Mouse (Mus musculus): ENCODE results near the gene Gclm.
"Not testable (repeated sequence)": the region's sequence is repeated elsewhere in the genome, so short reads cannot be mapped to it uniquely, and the experiment has no call there.

The Gclm gene

DNA sequence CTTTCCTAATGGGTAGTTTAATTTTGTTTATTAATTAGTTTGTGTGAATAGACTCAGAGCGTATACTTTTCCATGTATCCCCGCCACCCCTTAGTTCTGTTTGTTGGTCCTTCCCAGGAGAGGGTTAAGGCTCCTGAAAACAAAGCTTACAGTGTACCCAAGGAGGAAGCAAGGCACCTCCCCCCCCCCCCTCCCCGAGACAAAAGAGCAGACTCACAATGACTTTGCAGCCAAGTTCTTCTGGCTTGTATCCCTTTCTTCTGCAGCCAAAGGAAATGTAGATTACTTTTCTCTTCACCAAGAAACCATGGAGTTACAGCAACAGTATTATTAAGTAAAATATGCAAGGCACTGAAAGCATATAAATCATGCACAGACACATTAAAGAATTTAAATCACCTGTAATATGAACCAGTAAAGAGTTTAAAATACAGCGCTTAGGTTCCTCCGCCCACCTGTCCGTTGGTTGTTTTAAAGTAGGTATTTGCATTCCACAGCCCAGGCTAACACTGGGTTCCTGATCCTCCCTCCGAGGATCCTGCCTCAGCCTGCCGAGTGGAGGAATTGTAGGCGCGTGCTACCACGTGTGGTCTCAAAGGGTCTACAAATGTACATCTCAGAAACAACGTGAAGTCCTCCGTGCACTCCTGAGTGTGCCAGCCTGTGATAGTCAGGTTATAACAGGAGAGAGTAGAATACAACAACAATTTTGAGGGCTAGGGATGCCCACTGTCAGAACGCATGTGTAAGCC, 1.8 kb upstream of the Gclm start:
- DNase-seq, result no peak

DNA sequence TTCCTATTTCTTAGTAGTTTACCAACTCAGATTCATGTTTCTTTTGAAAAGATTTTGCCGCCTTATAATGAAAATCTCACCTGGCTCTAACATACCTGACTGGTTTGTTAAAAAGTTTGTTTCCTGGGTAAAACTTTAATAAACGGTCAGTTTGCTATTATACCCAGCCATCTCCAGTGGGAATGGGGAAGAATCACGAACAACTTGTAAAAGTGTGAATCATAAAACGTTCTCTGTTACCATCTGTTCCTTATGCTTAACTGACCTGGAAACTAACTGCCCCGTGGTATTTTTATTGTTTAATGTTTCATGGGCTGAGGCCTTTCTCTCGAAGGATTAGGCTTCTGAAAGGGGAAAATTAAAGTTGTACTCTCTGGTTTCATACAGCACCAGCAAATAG, 598 bp upstream of the Gclm start:
- DNase-seq, result no peak

- no peak for DNase-seq
Measured at GRCm38 (mm10) chr3:122245878-122246332, 548 bp downstream of the Gclm start.

- no peak for DNase-seq
Measured at GRCm38 (mm10) chr3:122246406-122246805, 1.0 kb downstream of the Gclm start.

DNA sequence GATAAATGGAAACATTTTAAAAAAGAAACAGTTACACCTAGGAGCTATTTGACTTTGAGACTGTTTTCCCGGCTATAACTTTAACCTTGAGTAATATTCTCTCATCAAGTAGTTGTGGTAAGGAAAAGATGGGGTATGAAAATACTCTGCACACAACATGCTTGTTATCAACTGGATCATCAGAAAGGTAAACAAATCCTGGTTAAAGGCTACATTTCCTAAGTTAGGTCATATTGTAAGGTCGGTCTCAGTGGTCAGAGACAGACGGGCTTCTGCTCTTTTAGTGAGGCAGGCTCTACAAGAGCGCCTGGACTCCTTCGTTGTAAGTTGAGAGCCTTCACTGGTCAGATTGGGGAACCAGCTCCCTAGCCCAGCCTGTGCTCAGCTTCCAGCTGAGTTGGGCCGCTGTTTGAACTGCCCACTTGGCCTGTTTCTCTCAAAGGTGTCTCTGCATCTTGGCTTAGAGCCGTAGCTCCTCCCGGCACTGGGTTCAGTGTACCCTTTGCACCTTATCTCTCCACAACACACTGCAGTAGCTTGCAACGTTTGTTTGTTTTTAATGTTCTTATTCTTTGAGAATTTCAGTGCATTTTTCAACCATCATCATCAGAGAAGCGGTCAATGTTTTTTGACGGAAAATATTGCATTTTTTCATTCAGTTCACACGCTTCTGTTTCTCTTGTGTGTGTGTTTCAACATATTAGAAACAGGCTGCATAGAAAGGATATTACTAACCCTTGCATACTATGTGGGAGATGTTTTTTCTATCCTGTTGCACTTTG, 1.8 kb downstream of the Gclm start:
- DNase-seq, result no peak

DNA sequence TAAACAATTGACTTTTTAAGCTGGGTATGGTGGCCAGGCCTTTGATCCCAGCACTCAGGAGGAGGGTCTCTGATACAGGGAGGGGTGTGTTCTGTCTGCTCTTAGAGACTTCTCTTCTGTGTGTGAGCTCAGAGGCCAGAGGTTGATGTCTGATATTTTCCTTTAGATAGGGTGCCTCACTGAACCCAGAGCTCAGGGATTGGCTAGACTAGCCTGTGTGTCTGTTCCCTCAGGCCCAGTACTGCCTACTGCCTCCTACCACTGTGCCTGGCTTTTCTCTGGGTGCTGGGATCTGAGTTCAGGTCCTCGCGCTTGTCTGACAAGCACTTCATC, 2.4 kb downstream of the Gclm start:
- DNase-seq, result no peak

- no peak for DNase-seq
Measured at GRCm38 (mm10) chr3:122252466-122253253, 7.3 kb downstream of the Gclm start.

GRCm38 (mm10) chr3:122254050-122254449, 8.7 kb downstream of the Gclm start:
- not testable (repeated sequence) for DNase-seq

GRCm38 (mm10) chr3:122269986-122270385, 24.6 kb downstream of the Gclm start:
- DNase-seq, result no peak

DNA sequence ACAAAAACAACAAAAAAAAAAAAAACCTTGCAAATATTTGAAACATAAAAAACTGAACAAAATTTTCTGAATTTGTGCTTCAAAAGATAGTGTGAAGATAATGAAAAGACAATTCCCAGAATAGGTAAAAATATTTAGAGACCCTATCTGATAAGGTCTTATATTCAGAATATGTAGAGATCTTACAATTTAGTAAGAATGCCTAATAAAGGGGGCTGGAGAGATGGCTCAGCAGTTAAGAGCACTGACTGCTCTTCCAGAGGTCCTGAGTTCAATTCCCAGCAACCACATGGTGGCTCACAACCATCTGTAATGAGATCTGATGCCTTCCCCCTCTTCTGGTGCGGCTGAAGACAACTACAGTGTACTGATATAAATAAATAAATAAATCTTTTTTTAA, 27.2 kb downstream of the Gclm start:
- not testable (repeated sequence) for DNase-seq

GRCm38 (mm10) chr3:122273407-122274240, 28.3 kb downstream of the Gclm start:
- DNase-seq, result no peak

DNA sequence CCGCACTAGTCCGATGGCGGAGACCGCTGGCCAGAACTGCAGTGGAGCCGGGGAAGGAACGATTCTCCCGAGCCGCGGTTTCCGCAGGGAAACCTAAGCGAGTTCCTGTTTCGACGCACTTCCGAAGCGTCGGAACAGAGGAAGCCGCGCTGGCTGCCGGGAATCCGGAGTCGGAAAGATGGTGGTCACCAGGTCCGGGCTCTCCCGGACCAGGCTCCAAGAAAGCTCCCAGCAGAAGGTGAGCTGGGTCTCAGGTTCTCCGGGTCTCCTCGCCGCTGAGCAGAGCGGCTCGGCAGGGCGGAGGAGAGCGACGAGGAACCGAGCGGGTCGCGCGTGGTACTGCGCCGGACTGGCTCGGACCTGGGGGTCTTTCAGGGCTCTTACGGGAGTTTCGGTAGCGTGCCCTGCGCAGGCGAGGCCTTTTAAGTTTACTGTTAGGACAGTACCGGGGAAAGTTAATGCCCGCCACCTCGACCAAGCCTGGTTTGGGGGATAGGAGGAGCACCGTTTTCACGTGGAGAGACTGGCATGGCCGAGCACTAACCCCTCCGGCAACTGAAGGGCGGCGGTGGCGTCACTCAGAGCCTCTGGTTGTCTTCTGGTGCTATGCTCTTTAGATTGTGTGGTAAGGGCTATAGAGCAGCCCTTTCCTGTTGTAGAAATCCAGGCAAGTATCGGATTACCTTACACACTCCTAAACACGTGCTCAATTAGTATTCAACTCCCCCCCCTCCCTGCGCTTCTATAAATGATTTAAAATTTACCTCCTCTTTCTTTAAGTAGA, 29.1 kb downstream of the Gclm start, which contains the start of gene Dnttip2:
Dnttip2 (plus strand) TSS at position 148 of the 784 bp plus-strand sequence.
- DNase-seq, result peak; percentile 94

DNA sequence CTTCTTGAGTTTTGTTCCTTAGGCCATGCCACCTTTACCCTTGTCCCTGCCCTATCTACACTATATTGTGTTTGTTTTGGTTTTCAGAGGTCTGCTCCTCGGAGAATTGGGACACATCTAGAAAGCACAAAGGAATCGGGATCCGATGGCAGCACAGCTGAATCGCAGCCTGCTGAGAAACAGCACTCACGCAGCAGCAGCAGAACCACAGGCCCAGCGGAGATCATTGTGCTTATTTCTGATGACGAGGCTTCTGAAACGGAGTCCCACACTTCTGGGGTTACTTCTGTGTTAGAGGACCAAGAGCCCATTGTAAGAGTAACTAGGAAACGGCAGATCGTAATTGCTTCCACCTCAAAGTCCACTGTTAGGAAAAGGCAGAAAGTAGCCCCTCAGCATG, 29.8 kb downstream of the Gclm start:
- DNase-seq, result no peak

DNA sequence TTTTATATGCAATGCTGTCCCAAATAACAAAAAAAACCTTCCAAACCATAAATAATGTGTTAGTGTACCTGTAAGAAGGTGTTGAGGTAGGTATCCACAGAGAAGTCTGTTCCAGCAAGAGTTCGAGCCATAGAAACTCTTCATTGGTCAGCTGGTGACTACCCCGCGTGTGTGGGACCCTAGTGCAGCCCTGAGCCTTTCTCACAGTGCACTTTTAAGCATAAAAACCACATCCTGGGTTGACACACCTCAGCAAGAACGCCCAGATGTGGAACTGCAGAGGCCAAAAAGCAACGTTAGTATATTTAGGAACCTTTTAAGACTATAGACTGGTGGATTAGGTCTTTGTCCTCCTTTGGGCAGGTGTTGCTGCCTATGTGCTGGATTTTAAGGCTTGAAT, 41.8 kb downstream of the Gclm start:
- DNase-seq, result no peak

DNA sequence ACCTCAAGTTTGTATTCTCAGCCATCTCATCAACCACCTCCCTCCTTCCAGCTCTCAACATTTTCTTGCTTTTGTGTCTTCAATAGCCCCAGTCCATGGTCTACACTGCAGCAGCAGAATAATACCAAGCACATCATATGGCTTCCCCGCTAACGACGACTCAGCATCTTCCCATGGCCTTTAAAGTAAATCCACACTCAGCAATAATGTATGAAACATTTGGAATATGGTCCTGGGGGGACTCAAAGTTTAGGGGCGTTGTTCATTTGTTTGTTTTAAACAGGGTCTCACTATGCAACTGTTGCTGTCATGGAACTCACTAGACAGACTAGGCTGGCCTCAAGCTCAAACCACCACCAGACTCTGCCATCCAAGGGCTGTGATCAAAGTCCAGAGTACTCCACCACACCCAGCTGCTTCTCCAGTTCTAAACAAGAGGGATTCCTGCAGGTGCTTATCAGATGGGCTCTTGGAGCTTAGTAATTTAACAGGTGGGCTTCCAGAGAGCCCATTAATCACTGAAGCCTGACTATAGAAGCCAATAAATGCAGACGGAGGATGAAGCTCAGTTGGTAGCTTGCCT, 43.3 kb downstream of the Gclm start:
- DNase-seq, result no peak

DNA sequence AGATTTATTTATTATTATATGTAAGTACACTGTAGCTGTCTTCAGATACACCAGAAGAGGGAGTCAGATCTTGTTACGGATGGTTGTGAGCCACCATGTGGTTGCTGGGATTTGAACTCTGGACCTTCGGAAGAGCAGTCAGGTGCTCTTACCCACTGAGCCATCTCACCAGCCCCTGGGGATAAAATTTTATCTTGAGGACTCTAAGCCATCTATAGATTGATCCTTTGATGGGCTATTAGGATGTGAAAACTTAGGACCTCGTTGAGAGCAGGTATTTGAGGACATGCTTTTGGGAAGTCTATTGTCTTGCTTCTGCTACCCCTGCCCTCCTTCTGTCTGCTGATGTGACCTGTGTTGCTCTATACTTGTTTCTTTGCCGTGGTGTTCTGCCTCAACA, 44.0 kb downstream of the Gclm start:
- not testable (repeated sequence) for DNase-seq

- no peak for DNase-seq
Measured at GRCm38 (mm10) chr3:122290696-122291095, 45.3 kb downstream of the Gclm start.

- DNase-seq, result no peak
Measured at GRCm38 (mm10) chr3:122291828-122292227, 46.5 kb downstream of the Gclm start.

DNA sequence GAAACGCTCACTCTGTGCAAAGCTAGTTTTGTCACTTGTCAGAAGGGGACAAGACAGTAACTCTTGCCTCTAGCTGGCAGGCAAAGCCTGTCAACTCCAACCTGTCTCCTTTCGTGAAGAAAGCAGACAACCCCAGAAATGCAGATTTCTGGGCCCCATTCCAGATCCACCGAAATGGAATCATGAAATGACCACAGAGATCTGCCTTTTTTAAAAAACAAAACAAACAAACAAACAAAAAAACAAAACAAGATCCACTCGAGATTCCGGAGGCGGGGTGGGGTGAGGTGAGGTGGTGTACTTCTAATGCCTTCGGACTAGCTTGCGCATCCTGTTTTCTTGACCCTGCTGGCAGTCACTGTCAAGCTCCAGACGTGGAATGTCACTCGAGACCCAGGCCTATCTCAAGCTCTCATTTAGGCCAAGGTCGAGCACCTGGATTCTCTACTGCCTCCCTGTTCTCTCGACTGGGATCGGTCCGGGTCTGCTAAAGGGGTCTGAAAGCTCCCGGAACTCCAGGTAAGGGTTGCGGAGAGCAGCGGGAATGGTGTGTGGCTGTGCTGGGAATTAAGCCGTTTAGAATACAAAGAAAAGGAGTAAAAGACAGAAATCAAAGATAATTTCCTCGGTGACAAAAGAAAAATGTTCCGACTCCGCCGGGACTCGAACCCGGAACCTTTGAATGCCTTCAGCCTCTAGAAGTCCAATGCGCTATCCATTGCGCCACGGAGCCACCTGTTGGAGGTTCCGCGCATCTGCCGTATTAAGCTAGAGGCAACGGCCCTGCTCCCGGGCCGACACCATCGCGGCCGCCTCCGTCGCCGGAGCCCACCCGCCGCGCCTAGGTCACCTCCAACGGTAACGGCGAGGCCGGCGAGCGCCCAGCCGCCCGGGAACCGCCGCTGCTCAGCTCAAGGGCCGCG, 47.2 kb downstream of the Gclm start:
- DNase-seq, result peak; percentile 85
